Mouse (Mus musculus) thymus, adult 2 months (tissue): ENCODE data around the gene Stip1.

Experiments
- CTCF ChIP-seq: fragments of 200-500 bp; IDR thresholded peaks from 2 replicates; pipeline ENCODE4 v1.5.1; 2012; ENCODE audit warnings: mild to moderate bottlenecking, control low read depth, low read length, moderate library complexity, borderline replicate concordance; ENCODE audit not compliant: control insufficient read depth, poor library complexity, insufficient read depth; ENCODE audit errors: extremely low read depth
- POLR2A ChIP-seq: fragments of 200-500 bp; IDR thresholded peaks from 2 replicates; pipeline ENCODE4 v1.6.1; 2012; ENCODE audit warnings: mild to moderate bottlenecking, low read length, control low read depth, moderate library complexity; ENCODE audit not compliant: control insufficient read depth, poor library complexity, insufficient read depth; ENCODE audit errors: extremely low read depth

- TF ChIP-seq POLR2A (no peak), CTCF (no peak)
These were observed 46.6 kb downstream of the Stip1 start for GRCm38 (mm10) chr19:6993011-6993770.
